Mouse (Mus musculus) limb, embryonic 13.5 days (tissue): ENCODE data around the gene Olfr1358. TPM values are rescaled to one million over a fixed set of nuclear protein-coding genes. Genes with fewer than 3 reads are reported as not detected.
"Not testable (repeated sequence)": the region's sequence is repeated elsewhere in the genome, so short reads cannot be mapped to it uniquely, and the experiment has no call there.

Source experiments
- ATAC-seq: fragments of 200-750 bp; cut with Nextera tagmentation; 2 replicates; pipeline ENCODE4 v1.8.0; 2017; ENCODE audit warnings: low read depth, moderate number of reproducible peaks, moderate TSS enrichment; ENCODE audit not compliant: low FRiP score
- H3K27ac ChIP-seq: fragments of 300-500 bp; sonication (generic); 2 replicates; pipeline ENCODE4 v1.5.1; 2015; ENCODE audit warnings: inconsistent platforms, mild to moderate bottlenecking, moderate library complexity
- H3K27me3 ChIP-seq: fragments of 300-500 bp; sonication (generic); 2 replicates; pipeline ENCODE4 v1.6.1; 2015; ENCODE audit warnings: mild to moderate bottlenecking, inconsistent platforms
- H3K36me3 ChIP-seq: fragments of 300-500 bp; sonication (generic); 2 replicates; pipeline ENCODE4 v1.6.1; 2015; ENCODE audit warnings: inconsistent platforms, mild to moderate bottlenecking, moderate library complexity
- H3K4me1 ChIP-seq: fragments of 300-500 bp; sonication (generic); 2 replicates; pipeline ENCODE4 v1.6.1; 2015; ENCODE audit warnings: inconsistent platforms
- H3K4me2 ChIP-seq: fragments of 300-500 bp; sonication (generic); replicated peaks from 2 replicates; pipeline ENCODE4 v1.6.1; 2015; ENCODE audit warnings: inconsistent platforms, mild to moderate bottlenecking, moderate library complexity
- H3K4me3 ChIP-seq: fragments of 300-500 bp; sonication (generic); 2 replicates; pipeline ENCODE4 v1.5.1; 2015; ENCODE audit warnings: moderate library complexity, mild to moderate bottlenecking, inconsistent platforms
- H3K9ac ChIP-seq: fragments of 300-500 bp; sonication (generic); 2 replicates; pipeline ENCODE4 v1.6.1; 2015; ENCODE audit warnings: mild to moderate bottlenecking, inconsistent platforms
- H3K9me3 ChIP-seq: fragments of 300-500 bp; sonication (generic); 2 replicates; pipeline ENCODE4 v1.6.1; 2016; ENCODE audit warnings: inconsistent platforms
- WGBS: fragments of 180-500 bp; shearing (Covaris S2); methylation state at CpG from one replicate; pipeline ENCODE4 v1.1.7; 2015; 5-methylcytosine and 5-hydroxymethylcytosine counted together
- polyA plus RNA-seq: library from polyadenylated mRNA; unstranded; fragments of >200 nt; fragmentation: Nextera tagmentation; extraction: Ambion mirVana; gene quantifications from 2 replicates; pipeline ENCODE4 v1.2.1, GENCODE M21; 2015

Olfr1358 gene
- not detected in 2 replicates for polyA plus RNA-seq

DNA sequence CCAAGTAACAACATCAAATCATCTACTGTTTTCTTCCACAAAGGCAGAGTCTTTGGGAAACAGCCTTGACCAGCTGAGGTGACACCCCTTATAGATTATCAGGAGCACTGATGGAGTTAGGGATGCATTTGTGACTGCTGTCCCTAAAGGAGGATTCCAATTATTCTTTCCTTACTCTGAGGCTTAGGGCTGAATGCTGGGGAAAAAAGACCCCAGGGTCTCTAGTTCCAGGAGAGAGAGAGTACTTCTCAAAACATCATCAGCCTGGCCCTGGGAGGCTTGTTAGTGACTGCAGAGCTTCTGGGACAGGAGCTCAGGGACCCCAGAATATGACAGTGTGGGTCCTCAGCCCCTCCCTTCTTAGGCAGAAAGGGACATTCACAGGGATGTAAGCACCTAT, at the start of gene Olfr1358:
Gene Olfr1358, plus strand, starts transcription at position 301 of the 400 bp plus-strand sequence.
- Histone ChIP-seq H3K9ac (no peak within 1 kb of the TSS), H3K36me3 (no peaks in the 10 kb centered on the region), H3K27me3 (no peaks in the 10 kb centered on the region), H3K4me3 (no peak within 1 kb of the TSS), H3K4me2 (no peak within 1 kb of the TSS), H3K27ac (no peak within 1 kb of the TSS), H3K9me3 (no peaks in the 10 kb centered on the region), H3K4me1 (no peaks in the 10 kb centered on the region)
- ATAC-seq, result no peak

DNA sequence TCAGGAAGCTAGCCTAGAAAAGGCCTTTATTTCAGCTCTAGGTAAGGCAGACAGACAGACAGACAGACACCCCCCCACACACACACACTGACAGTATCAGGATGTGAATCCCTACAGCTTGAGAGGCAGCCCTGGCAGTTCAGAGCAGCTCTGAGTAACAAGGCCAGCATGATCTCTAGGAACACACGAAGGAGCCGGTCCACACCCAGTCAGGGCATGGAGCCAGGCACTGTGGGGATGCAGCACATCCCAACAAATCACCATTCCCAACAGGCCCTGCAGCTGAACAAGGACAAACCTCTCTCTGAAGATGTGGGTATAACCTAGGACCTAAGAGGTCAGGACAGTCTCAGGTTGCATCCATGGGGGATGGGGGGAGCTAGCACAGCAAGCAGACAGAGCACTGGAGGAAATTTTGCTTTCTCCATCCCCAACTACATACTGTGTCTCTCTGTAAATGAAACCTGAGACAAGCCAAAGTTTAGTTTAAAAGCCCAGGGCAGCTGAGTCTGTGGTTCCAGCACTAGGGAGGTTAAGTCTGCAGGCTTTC, 49.4 kb upstream of the Olfr1358 start:
- no peak for ATAC-seq

DNA sequence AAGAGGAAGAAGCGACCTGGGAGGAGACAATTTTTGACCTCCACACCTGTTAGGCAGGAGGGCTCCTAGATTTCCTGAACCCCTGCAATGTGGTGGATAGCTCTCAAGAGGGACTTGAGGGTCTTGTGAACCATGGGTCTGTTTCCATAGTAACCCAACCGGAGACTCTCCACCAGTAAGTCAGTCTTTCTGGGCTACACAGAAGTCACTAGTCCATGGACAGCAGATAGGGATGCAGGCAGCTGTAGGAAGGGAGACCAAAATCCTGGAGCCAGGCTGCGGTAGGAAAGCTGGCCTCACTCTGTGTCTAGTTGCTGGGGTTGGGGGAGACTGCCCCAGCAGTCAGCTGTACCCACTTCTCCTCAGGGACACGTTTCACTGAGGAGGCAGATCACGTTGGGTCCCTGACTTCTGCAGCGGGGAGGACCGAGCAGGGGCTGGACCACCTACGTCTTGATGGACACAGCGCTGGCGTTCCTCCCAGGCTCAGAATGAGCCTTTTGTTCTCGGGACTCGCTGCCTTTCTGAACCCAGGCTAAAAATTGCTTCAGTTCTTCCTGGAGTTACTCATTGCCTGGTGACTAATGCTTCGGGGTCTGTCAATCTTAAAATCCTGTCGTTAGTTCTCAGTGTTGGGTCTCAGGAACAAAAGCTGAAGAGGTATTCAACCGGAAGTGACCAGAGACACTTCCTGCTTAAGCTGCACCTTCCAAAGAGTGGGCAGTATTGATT, 46.5 kb upstream of the Olfr1358 start:
- no peak overlapping the region for H3K4me3 ChIP-seq
- H3K27ac ChIP-seq, result no peak overlapping the region; the same call in 1 of the 2 replicates
- H3K4me1 ChIP-seq, result 0 out of 2 replicates have a peak, but pooled peaks cover 7% of the 10 kb centered on the region
- no peaks in the 10 kb centered on the region for H3K9me3 ChIP-seq
- 0 out of 2 replicates have a peak, but pooled peaks cover 4% of the 10 kb centered on the region for H3K27me3 ChIP-seq
- WGBS, result 59% methylated on average over 15 of the region's 15 CpGs
- ATAC-seq, result no peak
- no peak overlapping the region for H3K9ac ChIP-seq
- peak overlapping the region; percentile 19 for H3K4me2 ChIP-seq
- H3K36me3 ChIP-seq, result no peaks in the 10 kb centered on the region

More for the DNA sequence above, 49.4 kb upstream of the Olfr1358 start:
- Histone ChIP-seq H3K4me2 (no peak overlapping the region), H3K4me3 (no peak overlapping the region), H3K9me3 (no peaks in the 10 kb centered on the region), H3K36me3 (no peaks in the 10 kb centered on the region), H3K27ac (no peak overlapping the region), H3K27me3 (no peaks in the 10 kb centered on the region), H3K4me1 (peaks cover 22% of the 10 kb centered on the region), H3K9ac (no peak overlapping the region)
- 41% methylated on average over 2 of the region's 2 CpGs for WGBS

DNA sequence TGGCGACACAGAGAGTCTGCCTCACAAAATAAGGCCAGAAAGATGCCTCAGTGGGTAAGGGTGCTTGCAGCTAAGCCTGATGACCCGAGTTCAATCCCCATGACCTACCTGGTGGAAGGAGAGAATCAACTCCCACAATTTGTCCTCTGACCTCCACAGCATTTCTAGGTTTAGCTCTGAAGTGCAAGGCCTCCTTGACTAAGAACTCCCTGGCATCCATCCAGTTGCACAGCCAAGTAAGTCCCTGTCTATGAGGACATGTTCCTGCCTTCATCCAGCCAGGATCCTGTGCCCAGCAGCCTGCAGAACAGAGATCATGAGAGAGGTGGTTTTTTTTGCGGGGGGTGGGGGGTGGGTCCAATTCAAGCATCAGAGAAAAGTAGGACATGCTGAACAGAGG, 45.2 kb upstream of the Olfr1358 start:
- H3K36me3 ChIP-seq, result no peaks in the 10 kb centered on the region
- H3K4me2 ChIP-seq, result no peak overlapping the region
- 0 out of 2 replicates have a peak, but pooled peaks cover 4% of the 10 kb centered on the region for H3K27me3 ChIP-seq
- 81% methylated on average over 3 of the region's 3 CpGs for WGBS
- ATAC-seq, result no peak
- H3K4me3 ChIP-seq, result no peak overlapping the region
- H3K9ac ChIP-seq, result no peak overlapping the region
- no peak overlapping the region for H3K27ac ChIP-seq
- no peaks in the 10 kb centered on the region for H3K9me3 ChIP-seq
- H3K4me1 ChIP-seq, result 0 out of 2 replicates have a peak, but pooled peaks cover 7% of the 10 kb centered on the region

DNA sequence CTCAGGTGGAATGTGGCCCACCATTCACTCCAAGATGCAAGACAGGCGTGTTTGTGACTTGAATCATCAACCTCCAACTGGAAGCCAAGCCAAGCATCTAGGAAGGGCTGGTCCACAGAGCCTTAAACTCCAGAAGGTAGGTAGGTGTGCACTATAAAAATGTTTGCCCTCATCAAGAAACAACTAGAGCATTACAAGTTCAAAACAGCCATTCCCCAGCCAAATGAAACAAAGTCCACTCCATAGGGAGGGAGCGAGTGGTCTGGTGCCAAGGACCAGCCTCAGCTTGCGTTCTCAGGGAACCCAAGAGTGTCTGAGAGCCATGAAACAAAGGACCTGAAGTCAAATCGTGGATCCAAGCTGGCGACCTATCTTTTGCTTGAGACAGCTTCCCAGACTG, 43.8 kb upstream of the Olfr1358 start:
- H3K36me3 ChIP-seq, result no peaks in the 10 kb centered on the region
- 0 out of 2 replicates have a peak, but pooled peaks cover 7% of the 10 kb centered on the region for H3K4me1 ChIP-seq
- no peak overlapping the region for H3K27ac ChIP-seq
- no peak for ATAC-seq
- no peaks in the 10 kb centered on the region for H3K9me3 ChIP-seq
- 0 out of 2 replicates have a peak, but pooled peaks cover 4% of the 10 kb centered on the region for H3K27me3 ChIP-seq
- no peak overlapping the region for H3K4me2 ChIP-seq
- WGBS, result 60% methylated on average over 5 of the region's 5 CpGs
- H3K9ac ChIP-seq, result no peak overlapping the region
- no peak overlapping the region for H3K4me3 ChIP-seq

DNA sequence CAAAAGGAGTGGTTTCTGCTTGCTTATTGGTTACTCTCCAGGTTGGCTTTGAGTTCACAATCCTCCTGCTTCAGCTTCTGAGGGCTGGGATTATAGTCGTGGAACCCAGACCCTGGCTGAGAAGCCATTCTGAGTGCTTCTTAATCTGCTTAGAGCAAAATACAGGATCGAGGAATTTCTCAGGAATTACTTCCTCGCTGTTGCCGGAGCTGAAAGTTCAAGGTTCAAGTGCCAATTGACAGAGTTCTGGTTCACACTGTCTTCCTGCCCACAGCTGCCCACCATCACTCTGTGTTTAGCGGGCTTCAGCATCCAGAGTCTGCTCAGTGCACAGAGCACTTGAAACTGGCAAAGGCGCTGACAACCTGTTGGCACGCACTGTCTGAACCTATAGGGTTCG, 42.5 kb upstream of the Olfr1358 start:
- H3K4me1 ChIP-seq, result 0 out of 2 replicates have a peak, but pooled peaks cover 7% of the 10 kb centered on the region
- no peaks in the 10 kb centered on the region for H3K9me3 ChIP-seq
- H3K4me3 ChIP-seq, result no peak overlapping the region
- no peak overlapping the region for H3K4me2 ChIP-seq
- H3K27ac ChIP-seq, result no peak overlapping the region
- WGBS, result 80% methylated on average over 8 of the region's 8 CpGs
- no peak overlapping the region for H3K9ac ChIP-seq
- ATAC-seq, result no peak
- no peaks in the 10 kb centered on the region for H3K36me3 ChIP-seq
- H3K27me3 ChIP-seq, result 0 out of 2 replicates have a peak, but pooled peaks cover 4% of the 10 kb centered on the region

DNA sequence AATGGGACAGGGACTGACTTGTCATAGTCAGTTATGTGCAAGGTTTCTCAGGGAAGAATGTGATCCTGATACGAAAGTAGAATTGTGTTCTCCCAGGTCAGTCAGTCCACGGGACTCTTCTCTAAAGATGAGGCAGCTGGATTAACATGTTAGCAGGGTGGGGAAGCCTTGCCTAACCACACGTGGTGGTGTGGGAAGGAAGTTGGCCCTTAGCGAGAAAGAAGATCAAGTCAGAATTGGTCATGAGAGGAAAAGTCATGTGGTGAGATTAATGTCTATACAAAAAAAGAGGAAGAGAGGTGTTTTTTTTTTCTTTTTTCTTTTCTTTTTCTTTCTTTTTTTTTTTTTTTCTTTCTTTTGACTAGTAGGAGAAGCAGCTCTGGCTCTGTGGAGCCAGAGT, 40.4 kb upstream of the Olfr1358 start:
- no peaks in the 10 kb centered on the region for H3K9me3 ChIP-seq
- H3K4me2 ChIP-seq, result no peak overlapping the region
- no peak overlapping the region for H3K9ac ChIP-seq
- no peaks in the 10 kb centered on the region for H3K36me3 ChIP-seq
- H3K4me3 ChIP-seq, result no peak overlapping the region
- H3K27me3 ChIP-seq, result 0 out of 2 replicates have a peak, but pooled peaks cover 4% of the 10 kb centered on the region
- WGBS, result 79% methylated on average over 4 of the region's 4 CpGs
- ATAC-seq, result no peak
- H3K27ac ChIP-seq, result no peak overlapping the region
- peaks cover 4% of the 10 kb centered on the region; the same call in 1 of the 2 replicates for H3K4me1 ChIP-seq

DNA sequence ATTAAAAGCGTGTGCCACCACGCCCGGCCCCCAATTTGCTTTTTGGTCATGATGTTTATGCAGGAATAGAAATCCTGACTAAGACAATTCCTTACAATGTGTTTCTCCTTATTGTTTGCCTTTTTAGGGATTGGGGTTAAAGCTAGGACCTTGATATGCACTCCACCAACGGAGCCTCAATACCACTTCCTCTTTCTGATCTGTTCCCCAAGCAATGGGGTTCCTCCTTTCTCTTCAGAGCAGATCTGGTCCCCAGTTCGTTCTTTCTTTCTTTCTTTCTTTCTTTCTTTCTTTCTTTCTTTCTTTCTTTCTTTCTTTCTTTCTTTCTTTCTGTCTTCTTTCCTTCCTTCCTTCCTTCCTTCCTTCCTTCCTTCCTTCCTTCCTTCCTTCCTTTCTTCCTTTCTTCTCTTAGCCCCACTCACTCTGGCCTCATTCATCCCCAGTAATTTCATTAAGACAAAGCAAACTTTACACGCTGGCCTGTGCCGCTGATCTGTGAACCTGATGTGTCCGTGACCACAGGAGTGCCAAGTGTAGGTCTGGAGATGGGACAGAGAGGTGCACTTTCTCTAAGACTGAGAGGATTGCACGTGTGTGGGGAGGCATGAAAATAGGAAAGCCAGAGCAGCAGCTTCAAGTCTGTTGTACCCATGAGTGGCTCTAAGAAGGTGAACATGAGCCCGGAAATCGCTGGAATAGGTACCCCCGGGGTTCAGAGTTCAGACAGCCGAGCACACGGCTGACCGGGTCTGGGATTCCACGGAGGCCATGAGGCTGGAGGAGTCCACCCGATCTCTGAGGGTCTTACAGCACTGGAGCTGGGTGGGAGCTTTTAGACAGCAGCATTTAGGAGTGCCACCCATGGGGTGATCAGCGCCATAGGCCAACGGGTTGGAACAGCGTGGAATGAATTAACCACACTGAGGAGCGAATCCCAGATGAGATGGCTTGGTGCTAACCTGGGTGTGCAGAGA, 36.0 kb upstream of the Olfr1358 start:
- 38% methylated on average over 21 of the region's 21 CpGs for WGBS
- peaks cover 19% of the 10 kb centered on the region for H3K27me3 ChIP-seq
- no peaks in the 10 kb centered on the region for H3K36me3 ChIP-seq
- H3K27ac ChIP-seq, result no peak overlapping the region
- peak overlapping the region; percentile 89 for H3K4me2 ChIP-seq
- H3K9me3 ChIP-seq, result no peaks in the 10 kb centered on the region
- peak overlapping the region; percentile 56 for H3K4me3 ChIP-seq
- ATAC-seq, result peak; percentile 2; the same call in 1 of the 2 replicates
- H3K9ac ChIP-seq, result peak overlapping the region; percentile 66; the same call in 1 of the 2 replicates
- H3K4me1 ChIP-seq, result peaks cover 9% of the 10 kb centered on the region

DNA sequence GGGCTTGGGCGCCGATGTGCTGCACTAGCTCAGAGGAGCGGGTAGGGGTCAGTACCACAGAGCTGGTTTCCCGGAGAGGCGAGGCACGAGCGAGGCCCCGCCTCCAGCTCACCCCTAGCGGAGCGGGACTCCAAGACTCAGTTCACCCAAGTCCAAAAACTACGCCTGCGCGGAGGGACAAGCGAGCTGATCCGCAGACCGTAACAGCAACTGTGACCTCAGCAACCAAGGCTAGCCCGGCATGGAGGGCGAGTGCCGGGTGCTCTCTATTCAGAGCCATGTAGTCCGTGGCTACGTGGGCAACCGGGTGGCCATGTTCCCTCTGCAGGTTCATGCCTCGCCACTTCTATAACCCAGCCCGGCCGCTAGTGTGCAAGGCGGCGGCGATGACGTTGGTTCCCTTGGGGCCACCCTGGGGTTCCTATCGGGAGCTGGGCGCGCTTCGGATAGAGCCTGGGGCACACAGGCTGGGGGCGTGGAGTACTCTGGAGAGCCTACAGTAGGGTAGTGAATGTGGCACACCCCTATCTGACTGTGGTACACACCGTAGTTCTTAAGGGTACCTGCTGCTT, 35.2 kb upstream of the Olfr1358 start:
- no peak overlapping the region for H3K27ac ChIP-seq
- peak overlapping the region; percentile 89 for H3K4me2 ChIP-seq
- H3K4me1 ChIP-seq, result peaks cover 9% of the 10 kb centered on the region
- H3K9ac ChIP-seq, result peak overlapping the region; percentile 66
- peak overlapping the region; percentile 56 for H3K4me3 ChIP-seq
- under 1% methylated on average over 35 of the region's 35 CpGs for WGBS
- peak; percentile 97 for ATAC-seq
- no peaks in the 10 kb centered on the region for H3K9me3 ChIP-seq
- H3K27me3 ChIP-seq, result peaks cover 25% of the 10 kb centered on the region
- H3K36me3 ChIP-seq, result no peaks in the 10 kb centered on the region

DNA sequence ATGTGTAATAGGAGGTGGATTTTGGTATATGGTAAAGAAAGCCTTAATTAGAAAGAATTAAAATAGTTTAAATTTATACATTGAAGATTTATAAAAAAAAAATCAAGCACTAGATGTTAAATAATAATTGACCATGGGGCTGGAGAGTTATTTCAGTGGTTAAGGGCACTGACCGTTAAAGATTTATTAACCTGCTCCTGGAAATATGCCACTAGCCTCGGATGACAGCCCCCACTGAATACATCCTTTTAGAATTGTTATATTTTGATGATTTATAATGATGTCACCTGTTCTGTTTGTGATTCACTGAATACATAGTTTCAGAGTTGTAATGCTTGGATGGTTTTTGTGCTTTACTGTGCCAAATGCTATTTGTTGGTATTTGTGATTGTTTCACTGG, 31.9 kb upstream of the Olfr1358 start:
- H3K9me3 ChIP-seq, H3K4me3 ChIP-seq, H3K9ac ChIP-seq, H3K27ac ChIP-seq, ATAC-seq, H3K36me3 ChIP-seq, H3K4me2 ChIP-seq: not testable (repeated sequence)
- H3K4me1 ChIP-seq, result peaks cover 15% of the 10 kb centered on the region
- peaks cover 25% of the 10 kb centered on the region for H3K27me3 ChIP-seq
- WGBS, result 57% methylated on average over 2 of the region's 2 CpGs

DNA sequence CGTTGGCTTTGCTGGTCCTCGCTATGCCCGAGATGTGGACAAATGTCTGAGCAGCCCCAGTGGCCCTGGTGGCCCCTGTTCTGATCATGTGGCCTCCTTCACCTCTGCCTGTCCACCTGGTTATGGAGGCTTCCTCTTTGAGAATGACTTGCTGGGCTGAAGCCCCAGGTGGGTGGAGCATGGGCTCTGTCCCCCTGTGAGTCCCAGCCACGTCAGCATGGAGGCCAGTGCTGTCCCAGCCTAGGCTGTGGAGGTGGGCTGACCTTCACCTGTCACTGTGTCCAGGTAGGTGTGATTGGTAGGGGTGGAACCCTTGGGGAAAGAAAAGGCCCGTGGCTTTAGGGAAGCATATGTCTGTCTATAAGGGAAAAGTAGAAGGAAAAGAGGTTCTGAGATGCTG, 30.4 kb upstream of the Olfr1358 start:
- peaks cover 25% of the 10 kb centered on the region for H3K27me3 ChIP-seq
- H3K4me1 ChIP-seq, result peaks cover 11% of the 10 kb centered on the region; the same call in 1 of the 2 replicates
- no peaks in the 10 kb centered on the region for H3K36me3 ChIP-seq
- H3K4me3 ChIP-seq, result no peak overlapping the region
- no peaks in the 10 kb centered on the region for H3K9me3 ChIP-seq
- WGBS, result 61% methylated on average over 5 of the region's 5 CpGs
- H3K4me2 ChIP-seq, result no peak overlapping the region
- H3K27ac ChIP-seq, result no peak overlapping the region
- no peak overlapping the region for H3K9ac ChIP-seq
- no peak for ATAC-seq
